Mouse (Mus musculus) limb, embryonic 12.5 days (tissue): ENCODE measurements around the gene Alppl2. TPM values are rescaled to one million over a fixed set of nuclear protein-coding genes. Genes with fewer than 3 reads are reported as not detected.

Experiments
- ATAC-seq: fragments of 200-750 bp; cut with Nextera tagmentation; 2 replicates; pipeline ENCODE4 v1.8.0; 2017; ENCODE audit warnings: low read depth, moderate TSS enrichment; ENCODE audit not compliant: insufficient number of reproducible peaks, insufficient read depth, low FRiP score, low TSS enrichment
- H3K27ac ChIP-seq: fragments of 300-500 bp; sonication (generic); 2 replicates; pipeline ENCODE4 v1.5.1; 2016; ENCODE audit warnings: mild to moderate bottlenecking, moderate library complexity
- H3K27me3 ChIP-seq: fragments of 300-500 bp; sonication (generic); 2 replicates; pipeline ENCODE4 v1.6.1; 2016; ENCODE audit warnings: mild to moderate bottlenecking, moderate library complexity
- H3K36me3 ChIP-seq: fragments of 300-500 bp; sonication (generic); 2 replicates; pipeline ENCODE4 v1.6.1; 2016; ENCODE audit warnings: mild to moderate bottlenecking, moderate library complexity
- H3K4me1 ChIP-seq: fragments of 300-500 bp; sonication (generic); replicated peaks from 2 replicates; pipeline ENCODE4 v1.6.1; 2016
- H3K4me2 ChIP-seq: fragments of 300-500 bp; sonication (generic); 2 replicates; pipeline ENCODE4 v1.6.1; 2016; ENCODE audit warnings: mild to moderate bottlenecking, moderate library complexity
- H3K4me3 ChIP-seq: fragments of 300-500 bp; sonication (generic); replicated peaks from 2 replicates; pipeline ENCODE4 v1.5.1; 2016; ENCODE audit warnings: mild to moderate bottlenecking
- H3K9ac ChIP-seq: fragments of 300-500 bp; sonication (generic); replicated peaks from 2 replicates; pipeline ENCODE4 v1.6.1; 2016; ENCODE audit warnings: mild to moderate bottlenecking, moderate library complexity
- H3K9me3 ChIP-seq: fragments of 300-500 bp; sonication (generic); 2 replicates; pipeline ENCODE4 v1.6.1; 2016; ENCODE audit warnings: mild to moderate bottlenecking, moderate library complexity
- WGBS: fragments of 180-500 bp; shearing (Covaris S2); methylation state at CpG from one replicate; pipeline ENCODE4 v1.1.7; 2016; 5-methylcytosine and 5-hydroxymethylcytosine counted together
- polyA plus RNA-seq: library from polyadenylated mRNA; unstranded; fragments of >200 nt; fragmentation: Nextera tagmentation; extraction: Ambion mirVana; gene quantifications from 2 replicates; pipeline ENCODE4 v1.2.1, GENCODE M21; 2016

The Alppl2 gene
- polyA plus RNA-seq, 1 experiment from 2014 or later: not detected

DNA sequence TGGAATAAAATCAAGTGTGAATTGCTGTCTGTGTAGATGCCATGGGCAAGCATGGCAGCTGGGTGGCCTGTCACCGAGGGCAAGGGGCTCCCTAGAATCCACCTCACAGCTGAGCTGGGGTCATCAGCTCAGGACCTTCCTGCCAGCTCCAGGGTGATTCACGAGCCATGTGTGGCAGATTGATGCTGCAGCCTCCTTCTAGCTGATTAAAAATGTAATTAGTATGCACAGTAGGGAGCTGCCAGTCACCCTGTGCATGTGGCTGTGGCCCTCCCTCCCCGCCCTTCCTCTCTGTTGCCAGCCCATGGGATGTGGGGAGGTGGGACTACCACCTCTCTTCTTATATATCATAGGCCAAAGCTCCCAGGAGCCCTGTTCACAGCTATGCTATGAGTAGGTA lies 39.7 kb downstream of the Alppl2 start:
- Histone ChIP-seq H3K27me3 (no peaks in the 10 kb centered on the region), H3K36me3 (peaks cover 37% of the 10 kb centered on the region; the same call in 1 of the 2 replicates), H3K4me1 (no peaks in the 10 kb centered on the region), H3K9ac (no peak overlapping the region), H3K27ac (no peak overlapping the region), H3K4me3 (no peak overlapping the region), H3K4me2 (no peak overlapping the region), H3K9me3 (no peaks in the 10 kb centered on the region)
- ATAC-seq: no peak
- WGBS: 67% methylated on average over 3 of the region's 3 CpGs

DNA sequence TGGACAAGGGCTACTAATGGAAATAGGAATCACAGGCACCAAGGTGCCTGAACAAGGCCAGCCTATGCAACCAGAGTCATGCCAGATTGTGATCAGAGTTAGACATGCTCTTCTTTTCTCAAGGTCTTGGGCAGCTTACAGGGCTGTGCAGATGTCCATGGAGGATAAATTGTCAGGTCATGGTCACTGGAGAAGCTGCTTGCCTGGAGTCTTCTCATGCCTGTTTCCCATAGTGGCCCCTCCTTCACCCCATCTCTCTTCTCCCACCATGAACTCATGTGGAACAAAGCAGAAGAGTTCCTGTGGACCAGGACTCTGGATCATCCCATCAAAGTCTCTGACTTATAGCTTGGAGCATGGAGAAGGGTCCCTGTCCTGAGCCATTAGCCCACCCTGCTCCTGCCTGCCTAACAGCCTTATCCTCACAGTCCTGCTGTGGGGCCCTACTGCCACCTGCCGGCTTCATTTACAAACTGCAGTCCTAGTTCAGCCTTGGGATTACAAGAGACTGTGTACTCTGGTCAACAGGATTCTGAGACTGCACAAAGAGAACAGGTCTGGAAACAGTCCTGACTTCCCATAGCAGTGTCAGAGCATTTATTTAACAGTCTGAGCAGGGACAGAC lies 47.8 kb downstream of the Alppl2 start:
- H3K27ac ChIP-seq: no peak overlapping the region

DNA sequence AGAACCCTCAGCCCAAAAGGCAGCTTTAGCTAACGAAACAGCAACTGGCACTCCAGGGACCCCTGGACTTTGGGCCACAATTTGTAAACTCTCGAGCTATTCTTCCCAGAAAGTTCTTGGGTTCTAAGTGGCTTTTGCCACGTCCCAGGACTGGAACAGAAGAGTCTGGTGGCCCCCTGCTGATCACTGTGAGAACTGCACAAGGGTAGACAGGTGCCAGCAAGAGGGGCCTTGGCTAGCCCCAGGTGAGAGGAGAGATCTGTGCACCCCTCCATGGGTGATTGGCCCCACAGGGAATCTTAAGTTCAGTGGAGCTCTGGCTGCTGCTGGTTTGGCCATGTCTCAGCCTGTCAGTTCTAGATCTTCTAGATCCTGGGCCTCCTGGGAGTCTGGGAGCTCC lies 48.6 kb downstream of the Alppl2 start:
- Histone ChIP-seq H3K4me2 (no peak overlapping the region), H3K27ac (no peak overlapping the region), H3K27me3 (no peaks in the 10 kb centered on the region), H3K36me3 (peaks cover 15% of the 10 kb centered on the region; the same call in 1 of the 2 replicates), H3K4me3 (no peak overlapping the region), H3K9ac (no peak overlapping the region), H3K4me1 (peaks cover 21% of the 10 kb centered on the region), H3K9me3 (no peaks in the 10 kb centered on the region)
- ATAC-seq: no peak
- 29% methylated on average over 3 of the region's 3 CpGs for WGBS

More for the DNA sequence above, 47.8 kb downstream of the Alppl2 start:
- peak; percentile 20; the same call in 1 of the 2 replicates for ATAC-seq
- H3K4me1 ChIP-seq: peaks cover 13% of the 10 kb centered on the region
- no peaks in the 10 kb centered on the region for H3K27me3 ChIP-seq
- H3K36me3 ChIP-seq: peaks cover 22% of the 10 kb centered on the region; the same call in 1 of the 2 replicates
- H3K9me3 ChIP-seq: no peaks in the 10 kb centered on the region
- no peak overlapping the region for H3K9ac ChIP-seq
- no peak overlapping the region for H3K4me2 ChIP-seq
- H3K4me3 ChIP-seq: no peak overlapping the region
- 0% methylated on average over 1 of the region's 1 CpGs for WGBS

DNA sequence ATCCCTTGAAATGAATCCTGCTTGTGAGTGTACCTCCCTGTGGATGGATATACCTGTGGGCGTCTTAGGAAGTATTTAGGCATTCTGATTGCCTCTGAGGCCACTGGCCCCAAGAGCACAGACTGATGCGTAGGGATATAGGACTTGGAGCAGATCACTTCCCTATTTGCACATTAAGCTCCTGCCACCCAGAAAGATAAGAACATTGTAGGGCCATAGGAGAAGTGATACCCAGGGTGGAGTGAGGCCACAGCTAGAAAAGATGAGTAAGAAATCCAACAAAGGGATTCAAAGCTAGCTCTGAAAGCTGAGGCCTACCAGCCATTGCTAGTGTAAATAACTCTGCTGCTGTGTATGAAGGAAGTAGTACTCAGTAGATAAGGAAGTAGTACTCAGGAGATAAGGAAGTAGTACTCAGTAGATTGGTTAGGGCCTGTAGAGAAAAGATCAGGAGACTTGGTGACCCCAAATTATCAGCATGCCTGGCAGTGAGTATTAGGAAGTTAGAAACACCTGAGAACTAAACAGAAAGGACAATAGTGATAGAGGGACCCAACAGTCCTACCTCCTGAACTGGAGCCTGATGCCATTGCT lies 51.2 kb downstream of the Alppl2 start:
- 85% methylated on average over 2 of the region's 2 CpGs for WGBS
- H3K4me2 ChIP-seq: no peak overlapping the region
- no peak for ATAC-seq
- H3K36me3 ChIP-seq: no peaks in the 10 kb centered on the region
- H3K4me1 ChIP-seq: peaks cover 34% of the 10 kb centered on the region
- H3K27me3 ChIP-seq: no peaks in the 10 kb centered on the region
- no peak overlapping the region for H3K4me3 ChIP-seq
- no peak overlapping the region for H3K9ac ChIP-seq
- H3K27ac ChIP-seq: no peak overlapping the region
- H3K9me3 ChIP-seq: no peaks in the 10 kb centered on the region

Other genes starting within 250 kb of the Alppl2 start
- not detected in 2 replicates for gene Alpi, start 11.7 kb upstream of the Alppl2 start, polyA plus RNA-seq
- not detected in 2 replicates for gene Akp3, start 35.0 kb upstream of the Alppl2 start, polyA plus RNA-seq
- gene Ecel1, start 66.6 kb upstream of the Alppl2 start, polyA plus RNA-seq: 0.29 and 0.56 TPM in 2 replicates
- not detected in 2 replicates for gene Prss56, start 93.4 kb upstream of the Alppl2 start, polyA plus RNA-seq
- 1.7 and 3.0 TPM in 2 replicates for gene Chrnd, start 100.7 kb upstream of the Alppl2 start, polyA plus RNA-seq
- gene Chrng, start 114.7 kb upstream of the Alppl2 start, polyA plus RNA-seq: 10.4 and 11.8 TPM in 2 replicates
- gene Eif4e2, start 124.0 kb upstream of the Alppl2 start, polyA plus RNA-seq: 170 and 171 TPM in 2 replicates
- 0.37 and 0.43 TPM in 2 replicates for gene Efhd1, start 174.4 kb upstream of the Alppl2 start, polyA plus RNA-seq
- gene Gigyf2, start 237.1 kb upstream of the Alppl2 start, polyA plus RNA-seq: 57.5 and 62.5 TPM in 2 replicates